Mouse (Mus musculus) adipocyte (in vitro differentiated cells): ENCODE data around the gene Raly.

Experiments
- DNase-seq: peaks from one replicate; pipeline ENCODE4 v3.0.0-alpha.2; 2016; ENCODE audit warnings: low spot score

Gene Raly

DNA sequence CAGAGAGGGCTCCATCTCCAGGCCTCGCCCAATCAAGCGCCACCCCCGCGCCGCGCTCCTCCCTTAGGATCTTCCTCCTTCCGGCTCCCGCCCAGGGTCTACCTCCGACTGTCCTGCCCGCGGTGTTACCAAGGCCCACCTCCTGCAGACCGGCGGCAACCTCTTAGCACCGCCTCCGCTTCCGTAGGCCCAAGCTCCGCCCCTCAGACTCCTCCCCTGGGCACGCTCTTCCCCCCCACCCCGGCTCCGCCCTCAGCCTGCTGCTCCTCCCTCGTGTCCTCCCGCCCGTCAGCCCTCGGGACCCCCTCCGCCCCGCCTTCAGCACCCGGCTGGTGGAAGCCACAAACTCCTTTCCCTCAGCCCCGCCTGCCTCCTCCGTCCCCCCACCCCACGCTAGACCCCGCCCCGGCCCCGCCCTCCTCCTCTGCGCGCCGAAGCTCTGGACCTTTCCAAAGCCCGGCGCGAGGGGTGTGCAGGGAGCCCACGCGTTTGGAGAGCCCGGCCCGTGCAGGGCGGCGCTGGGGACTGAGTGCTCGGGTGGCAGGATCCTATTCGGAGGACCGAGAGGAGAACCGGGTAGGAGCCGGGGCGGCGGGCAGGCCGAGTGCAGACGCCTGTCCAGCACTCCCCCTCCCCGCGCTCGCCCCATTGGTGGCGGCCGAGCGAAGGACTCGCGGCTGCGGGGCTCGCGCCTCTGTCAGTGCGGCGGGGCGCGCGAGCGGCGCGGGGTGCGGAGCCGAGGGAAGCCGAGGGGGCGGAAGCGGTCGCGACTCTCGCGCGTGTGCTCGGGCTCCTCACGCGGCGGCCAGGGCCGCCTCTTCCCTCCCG is at the start of gene Raly, which contains the start of gene a:
Gene Raly (plus strand): TSS at position 441 of the 828 bp plus-strand sequence.
Gene a (plus strand): TSS at position 747 of the 828 bp plus-strand sequence.
- DNase-seq = peak; percentile 98

DNA sequence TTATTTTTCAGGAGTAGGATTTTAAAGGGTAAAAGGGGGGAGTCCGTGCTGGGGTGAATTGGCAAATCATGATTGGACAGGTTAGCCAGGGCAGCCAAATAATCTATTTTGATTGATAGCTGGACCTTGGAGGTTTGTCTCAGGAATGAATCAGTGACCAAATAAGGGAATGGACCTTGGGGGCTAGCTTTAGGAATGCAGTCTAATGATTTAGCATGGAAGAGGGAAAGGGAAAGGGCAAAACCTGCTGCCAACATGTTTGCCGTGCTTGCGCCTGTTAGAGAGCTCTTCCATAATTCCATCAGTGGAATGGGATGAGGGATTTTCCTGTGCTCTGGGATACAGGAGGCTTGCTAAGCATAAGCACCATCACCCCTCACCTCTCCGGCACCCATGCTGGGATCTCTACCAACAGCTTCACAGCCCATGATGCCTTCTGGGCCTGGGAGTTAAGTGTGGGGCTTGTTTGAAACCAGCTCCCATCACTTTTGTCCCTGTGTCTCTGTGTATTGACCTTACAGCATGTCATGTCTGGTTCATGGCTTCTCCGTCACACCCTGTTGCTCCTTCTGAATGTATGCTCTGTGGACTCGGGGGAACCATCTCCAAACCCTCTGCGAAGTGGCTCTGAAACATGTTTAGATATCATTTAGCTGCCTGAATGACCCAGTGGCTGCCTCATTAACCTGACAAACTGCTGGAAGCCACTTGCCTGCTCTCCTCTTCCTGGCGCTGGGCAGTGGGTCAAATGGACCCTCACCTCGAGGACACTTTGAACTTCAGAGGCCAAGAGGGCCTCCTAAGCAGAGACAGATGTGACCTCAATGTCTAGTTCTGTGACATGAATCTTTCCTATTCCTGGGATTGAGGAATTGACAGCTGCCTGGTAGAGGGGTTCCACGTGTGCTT is 47.7 kb upstream of the Raly start:
- DNase-seq = no peak

DNA sequence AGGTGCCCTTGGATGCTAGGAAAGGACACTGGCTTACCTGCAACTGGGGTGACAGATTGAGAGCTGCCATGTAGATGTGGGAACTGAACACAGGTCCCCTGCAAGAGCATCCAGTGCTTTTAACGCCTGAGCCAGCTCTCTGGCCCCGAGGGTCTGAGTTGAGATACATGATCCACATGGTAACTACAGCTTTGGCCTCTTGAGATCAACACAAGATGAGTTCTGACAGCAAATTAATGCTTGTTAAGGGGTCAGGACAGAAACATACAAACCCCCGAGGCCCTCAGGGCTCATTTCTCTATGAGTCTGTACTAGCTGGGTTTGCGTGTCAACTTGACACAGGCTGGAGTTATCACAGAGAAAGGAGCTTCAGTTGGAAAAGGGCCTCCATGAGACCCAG is 47.0 kb upstream of the Raly start:
- DNase-seq = no peak

DNA sequence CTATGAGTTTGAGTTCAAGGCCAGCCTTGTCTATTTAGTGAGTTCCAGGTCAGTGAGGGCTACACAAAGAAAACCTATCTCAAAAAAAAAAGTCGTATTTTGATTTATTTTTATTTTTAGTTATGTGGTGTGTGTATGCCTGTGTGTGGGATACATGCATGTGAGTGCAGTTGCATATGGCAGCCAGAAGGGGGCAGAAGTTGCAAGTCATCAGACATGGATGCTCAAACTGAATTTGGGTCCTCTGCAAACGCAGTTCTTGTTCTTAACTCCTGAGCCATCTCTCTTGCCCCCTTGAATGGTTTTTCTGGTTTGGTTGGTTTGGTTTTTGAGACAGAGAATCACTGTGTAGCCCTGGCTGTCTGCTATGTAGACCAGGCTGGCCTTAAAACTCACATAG is 42.5 kb upstream of the Raly start:
- DNase-seq = no peak

DNA sequence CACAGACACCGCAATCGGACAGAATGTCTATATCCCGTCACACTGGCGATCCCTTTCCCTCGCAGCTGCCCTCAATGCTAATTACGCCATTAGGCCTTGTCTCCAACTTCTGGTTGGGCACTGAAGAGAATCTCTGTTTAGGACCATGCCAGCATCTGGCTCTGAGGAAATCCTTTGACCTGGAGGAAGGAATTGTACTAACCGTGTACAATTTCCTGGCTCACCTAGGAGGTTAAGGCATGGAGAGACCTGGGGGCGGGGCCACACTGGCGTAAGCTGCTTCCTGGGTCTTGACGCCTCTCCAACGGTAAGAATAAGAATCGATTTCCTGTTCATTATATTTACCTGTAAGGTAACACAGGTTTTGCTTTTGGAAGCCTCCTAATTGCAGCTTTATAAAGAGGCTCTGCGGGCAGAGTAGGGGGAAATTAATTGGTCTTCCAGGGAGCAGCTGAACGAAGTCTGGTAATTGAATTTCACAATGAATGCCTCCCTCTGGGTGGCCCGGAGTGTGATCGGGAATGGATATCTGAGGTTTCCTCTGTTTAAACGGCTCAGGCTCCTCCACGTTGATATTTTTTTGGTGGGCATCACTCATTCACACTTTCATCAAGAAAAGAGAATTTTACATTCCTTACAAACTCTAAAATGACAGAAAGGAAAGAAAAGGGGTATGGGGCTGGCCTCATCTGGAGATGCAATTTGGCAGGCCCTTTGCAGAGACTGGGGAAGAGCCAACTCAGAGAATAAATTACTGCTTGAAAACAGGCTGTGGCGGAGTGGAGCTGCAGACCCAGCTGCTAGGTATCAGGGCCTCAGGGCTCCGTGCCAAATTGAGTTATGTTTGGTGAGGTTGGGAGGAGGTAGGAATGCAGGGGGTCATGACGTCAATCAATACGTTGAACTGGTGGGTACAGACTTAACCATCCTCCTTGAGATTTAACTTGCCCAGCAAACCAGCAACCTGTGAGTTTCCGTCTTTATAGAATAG is 41.6 kb upstream of the Raly start:
- no peak for DNase-seq

DNA sequence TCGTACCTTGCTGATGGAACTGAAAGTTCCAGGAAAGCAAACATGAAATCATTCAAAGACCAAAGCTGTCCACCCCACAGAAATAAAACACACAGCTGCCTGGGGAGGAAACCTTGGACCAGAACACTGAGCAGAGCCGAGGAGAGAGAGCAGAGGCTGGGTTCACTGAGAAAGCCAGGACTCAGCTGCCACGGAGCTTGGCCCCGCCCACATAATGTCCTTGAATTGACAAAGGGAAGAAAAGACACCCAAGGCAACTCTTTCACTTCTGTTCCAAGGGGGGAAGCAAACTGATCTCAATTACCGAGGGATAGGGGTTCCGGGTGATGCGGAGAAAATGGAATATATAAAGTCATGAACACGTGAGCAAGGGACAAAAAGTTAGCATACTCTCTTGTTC is 39.0 kb upstream of the Raly start:
- no peak for DNase-seq

DNA sequence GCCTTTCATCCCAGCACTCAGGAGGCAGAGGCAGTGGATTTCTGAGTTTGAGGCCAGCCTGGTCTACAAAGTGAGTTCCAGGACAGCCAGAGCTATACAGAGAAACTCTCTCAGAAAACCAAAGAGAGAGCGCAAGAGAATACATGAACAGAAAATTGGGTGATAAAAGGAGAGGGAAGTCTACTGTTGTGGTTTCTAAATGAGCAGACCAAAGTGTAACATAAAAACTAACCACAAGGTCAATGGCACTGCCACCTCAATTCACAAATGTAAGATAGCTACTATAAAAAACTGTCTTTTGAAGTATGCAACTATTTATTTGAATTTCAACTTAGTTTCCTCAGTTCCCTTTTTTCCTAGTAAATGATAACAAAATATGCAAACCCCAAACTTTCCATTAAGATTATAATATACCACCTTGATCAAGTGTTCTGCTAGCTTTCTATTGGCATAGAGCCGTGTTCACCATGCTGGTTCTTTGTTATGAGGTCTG is 36.8 kb upstream of the Raly start:
- no peak for DNase-seq

DNA sequence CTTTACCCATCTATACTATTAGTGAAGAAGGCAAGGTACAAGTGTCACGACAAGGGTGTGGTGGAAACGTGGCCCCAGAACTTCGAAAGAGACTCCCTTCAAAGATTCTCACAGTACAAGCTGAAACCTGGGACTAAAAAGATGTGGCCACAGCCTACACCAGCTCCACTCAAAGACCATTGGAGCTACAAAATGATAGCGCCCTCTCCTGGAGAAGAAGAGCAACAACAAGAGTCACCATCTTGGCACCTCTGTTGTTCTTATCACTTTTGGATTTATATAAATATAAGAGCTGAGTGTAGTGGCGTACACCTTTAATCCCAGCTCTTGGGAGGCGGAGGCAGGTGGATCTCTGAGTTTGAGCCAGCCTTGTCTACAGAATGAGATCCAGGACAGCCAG is 35.1 kb upstream of the Raly start:
- DNase-seq = no peak

DNA sequence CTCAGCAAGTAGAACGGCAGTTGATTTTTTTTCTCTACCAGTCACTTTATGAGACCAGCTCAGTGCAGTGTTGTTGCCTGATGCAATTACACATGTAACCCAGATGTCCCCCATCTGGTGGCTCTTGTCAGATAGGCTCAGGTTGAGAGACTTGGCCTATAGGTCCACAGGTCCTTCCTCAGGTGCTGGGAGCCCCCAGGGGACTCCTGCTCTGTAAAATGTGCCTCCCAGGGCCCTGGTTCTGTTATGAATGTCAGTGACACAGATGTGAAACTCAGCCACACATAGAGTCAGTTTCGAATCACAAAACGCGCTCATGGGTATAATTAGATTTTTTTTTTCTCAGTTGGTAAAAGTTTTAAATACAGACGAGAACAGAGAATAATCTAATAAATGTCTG is 33.2 kb upstream of the Raly start:
- no peak for DNase-seq

DNA sequence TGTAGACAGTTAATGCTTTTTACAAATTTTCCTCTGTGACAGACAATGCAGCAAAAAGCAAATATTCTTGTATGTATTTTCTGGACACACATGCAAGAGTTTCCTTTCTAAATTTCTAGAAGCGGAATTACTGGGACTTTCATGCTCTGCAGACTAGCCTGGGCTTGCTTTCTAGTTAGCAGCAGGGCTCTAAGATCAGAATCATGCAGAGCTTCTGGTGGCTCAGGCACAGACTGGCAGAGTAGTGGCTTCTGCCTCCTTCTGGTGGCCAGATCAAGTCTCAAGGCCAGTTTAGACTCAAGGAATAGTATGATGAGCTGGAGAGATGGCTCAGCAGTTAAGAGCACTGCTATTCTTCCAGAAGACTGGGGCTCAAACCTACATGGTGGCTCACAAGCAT is 32.4 kb upstream of the Raly start:
- no peak for DNase-seq

DNA sequence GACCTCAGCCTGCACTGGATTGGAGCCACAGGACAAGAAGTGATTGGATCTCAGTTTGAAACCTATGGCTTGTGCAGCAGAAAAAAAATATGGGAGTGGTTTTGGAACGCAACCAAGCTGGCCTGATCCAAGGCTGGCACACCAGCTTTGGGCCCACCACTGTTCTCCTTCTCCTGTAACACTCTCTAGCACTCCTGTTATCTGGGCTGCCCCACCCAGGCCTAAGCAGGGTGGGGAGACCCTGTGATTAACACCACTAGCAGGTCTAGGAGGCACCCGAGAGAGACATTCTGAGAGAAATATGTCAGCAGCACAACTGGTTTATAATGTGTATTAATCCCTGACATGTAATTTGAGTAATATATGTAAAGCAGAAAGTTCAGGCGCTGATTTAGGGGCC is 27.7 kb upstream of the Raly start:
- DNase-seq = no peak

DNA sequence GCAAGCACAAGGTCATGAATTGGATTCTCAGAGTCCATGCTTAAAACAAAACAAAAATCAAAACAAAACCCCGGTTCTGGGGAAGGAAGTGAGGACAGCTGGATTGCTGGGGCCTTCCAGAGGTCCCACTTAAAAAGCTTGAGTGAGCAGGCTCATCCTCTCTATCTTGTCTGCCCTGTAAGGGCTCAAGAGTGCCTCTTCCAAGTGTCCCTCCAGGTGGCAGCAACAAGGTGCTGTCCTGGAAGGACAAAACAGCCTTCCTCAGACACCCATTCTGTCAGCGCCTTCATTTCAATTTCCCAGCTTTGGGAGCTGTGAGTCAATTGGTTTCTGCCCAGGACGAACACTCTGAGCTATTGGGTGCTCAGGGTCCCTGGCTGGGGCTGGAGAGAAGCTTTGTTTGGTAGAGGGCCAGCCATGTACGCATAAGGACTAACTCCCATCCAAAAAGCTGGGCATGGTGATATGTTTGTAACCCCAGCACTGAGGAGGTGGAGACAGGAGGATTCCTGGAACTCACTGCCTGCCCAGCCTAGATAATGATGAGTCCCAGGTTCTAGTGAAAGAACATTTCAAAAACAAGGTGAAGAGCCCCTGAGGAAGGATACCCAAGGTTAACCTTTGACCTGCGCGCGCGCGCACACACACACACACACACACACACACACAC is 25.9 kb upstream of the Raly start:
- no peak for DNase-seq

DNA sequence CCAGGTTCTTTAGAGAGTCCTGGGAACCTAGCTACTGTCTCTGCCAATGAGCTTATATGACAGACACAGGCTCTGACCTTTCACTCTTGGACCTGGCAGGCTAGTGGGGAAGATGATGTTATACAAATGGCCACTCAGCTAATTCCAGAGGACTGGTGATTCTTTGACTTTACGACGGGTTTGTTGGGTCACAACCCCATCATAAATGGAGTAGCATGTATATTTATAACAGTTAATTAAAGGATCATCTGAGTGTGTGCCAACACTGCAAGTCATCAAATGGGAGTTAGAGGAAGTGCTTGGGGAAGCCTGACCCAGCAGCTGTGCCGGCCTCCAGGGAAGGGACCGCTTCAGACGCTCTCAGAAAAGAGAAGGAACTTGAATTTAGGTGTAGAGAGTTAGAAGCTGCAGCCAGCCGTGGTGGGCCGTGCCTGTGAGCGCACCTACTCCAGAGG is 25.3 kb upstream of the Raly start:
- no peak for DNase-seq

DNA sequence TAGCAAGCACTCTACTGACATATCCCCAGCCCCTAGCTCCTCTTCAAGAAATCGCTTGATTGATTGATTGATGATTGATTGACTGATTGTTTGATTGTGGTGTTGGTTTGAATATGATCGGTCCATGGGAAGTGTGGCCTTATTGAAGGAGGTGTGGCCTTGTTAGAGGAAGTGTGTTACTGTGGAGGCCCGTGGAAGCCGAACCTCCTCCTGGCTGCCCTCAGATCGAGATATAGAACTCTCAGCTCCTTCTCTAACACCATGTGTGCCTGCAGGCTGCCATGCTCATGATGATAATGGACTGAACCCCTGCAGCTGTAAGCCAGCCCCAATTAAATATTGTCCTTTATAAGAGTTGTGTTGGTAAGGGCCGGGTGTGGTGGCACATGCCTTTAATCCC is 23.8 kb upstream of the Raly start:
- no peak for DNase-seq

DNA sequence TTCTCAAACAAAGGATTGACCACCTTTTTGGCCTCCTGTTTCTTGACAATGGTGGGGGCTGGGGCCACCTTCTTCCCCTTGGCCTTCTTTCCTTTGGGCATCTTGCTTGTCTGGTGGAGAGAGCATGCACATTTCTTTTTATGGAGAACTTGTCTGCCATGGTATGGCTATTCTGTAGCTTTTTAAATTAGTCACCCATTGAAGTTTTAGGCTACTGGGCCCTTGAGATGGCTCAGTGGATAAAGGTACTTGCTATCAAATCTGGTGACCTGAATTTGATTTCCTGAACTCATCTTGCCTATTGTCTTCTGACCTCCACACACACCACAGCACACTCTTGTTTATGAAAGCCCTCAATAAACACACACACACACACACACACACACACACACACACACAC is 21.0 kb upstream of the Raly start, which contains the start of gene Gm14214:
Gene Gm14214 (minus strand): TSS at position 101 of the 400 bp plus-strand sequence.
- DNase-seq = no peak

DNA sequence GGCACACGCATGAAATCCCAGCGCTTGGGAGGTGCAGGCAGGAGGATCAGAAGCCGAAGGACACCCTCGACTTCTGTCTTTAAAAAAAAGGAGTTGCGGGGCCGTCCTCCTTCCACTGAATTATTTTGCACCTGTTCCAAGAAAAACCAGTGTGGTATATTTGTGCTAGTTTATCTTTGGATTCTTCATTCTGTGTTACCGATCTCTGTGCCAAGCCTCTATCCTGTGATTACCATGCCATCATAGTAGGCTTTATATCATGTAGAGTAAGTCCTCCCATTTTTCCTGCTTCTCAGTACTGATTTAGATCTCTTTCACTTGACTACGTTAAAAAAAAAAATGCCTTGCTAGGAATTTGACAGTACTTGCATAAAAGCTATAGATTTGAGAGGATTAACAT is 19.3 kb upstream of the Raly start:
- no peak for DNase-seq

DNA sequence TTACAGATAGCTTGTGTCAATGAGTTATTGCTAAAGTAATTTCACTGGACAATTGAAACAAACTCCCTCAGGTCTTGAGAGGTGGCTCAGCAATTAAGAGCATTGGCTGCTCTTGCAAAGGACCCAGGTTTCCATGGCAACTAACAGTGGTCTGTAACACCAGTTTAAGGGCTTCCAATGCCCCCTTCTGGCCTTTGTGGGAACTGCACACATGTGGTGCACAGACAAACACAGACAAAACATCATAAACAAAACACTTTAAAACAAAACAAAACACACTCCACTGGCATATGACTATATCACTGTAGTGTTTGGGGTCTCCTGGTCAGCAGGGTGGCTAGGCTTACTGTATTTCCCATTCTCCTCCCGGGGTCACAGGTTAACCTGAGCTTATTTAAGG is 16.9 kb upstream of the Raly start:
- no peak for DNase-seq

DNA sequence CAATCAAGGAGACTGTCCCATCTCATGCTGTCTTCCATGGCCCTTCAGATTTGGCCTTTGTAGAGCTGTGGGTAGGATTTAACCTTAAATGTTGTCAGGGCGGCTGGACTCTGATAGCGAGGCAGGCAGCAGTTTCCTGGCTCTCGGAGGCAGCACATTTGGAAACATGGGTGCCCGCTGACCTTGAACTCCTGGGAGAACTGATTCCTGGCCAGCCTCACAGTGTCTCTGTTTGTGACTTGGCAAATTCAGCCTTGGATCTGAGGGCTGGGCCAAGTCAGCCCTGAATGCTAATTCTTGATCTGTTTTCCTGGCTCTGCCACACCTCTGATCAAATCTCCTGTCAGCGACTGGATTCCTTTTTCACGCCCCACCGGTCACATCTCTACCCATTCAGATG is 14.4 kb upstream of the Raly start:
- no peak for DNase-seq

DNA sequence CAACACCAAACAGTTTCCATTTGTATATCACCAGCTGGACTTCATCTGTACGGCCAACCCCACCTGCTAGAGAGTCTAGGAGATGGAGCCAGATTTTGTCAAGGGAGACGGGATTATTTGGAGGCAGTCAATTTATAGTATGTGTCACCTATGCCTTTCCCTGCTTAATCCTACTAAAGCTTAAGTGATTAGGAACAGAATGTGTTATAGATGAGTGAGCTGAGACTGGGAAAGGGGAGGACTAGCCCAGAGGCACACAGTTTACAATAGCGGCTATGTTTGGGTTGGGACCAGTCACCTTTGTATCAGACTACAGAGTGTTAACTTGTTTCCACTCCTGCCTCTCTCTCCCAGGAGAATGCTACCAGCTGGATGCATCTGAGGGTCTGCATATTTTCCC is 11.2 kb upstream of the Raly start:
- DNase-seq = no peak

DNA sequence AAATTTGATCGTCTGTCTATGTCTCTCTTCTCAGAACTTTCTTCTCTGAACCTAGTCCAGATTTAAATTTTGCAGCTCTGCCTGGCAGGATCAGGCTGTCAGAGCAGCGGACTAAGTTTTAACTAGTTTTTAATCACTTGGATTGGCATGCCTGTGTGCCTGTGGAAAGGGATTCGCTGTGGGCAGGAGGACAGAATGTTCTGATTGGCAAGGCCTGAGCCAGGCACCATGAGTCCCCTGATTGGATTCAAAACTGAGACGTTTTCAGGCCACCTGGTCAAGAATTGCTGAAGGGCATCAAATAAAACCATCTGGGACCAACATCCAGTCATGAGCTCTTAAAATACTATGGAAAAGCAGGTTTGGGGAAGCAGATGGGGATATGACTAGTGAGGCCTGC is 8.5 kb upstream of the Raly start:
- no peak for DNase-seq
